Mouse (Mus musculus): ENCODE data around the gene Aldh1b1.

GRCm38 (mm10) chr4:45759411-45759810, 39.4 kb upstream of the Aldh1b1 start:
- TF ChIP-seq CTCF (IDR thresholded peaks at IDR 0.05; ENCODE audit: low read depth) = no peak
- no peak for TF ChIP-seq EP300 (IDR thresholded peaks at IDR 0.05; ENCODE audit: low read depth)
